Mouse (Mus musculus) forebrain, embryonic 15.5 days (tissue): ENCODE data around the gene Med24. TPM values are rescaled to one million over a fixed set of nuclear protein-coding genes. Genes with fewer than 3 reads are reported as not detected.

ENCODE experiments used
- ATAC-seq: fragments of 200-750 bp; cut with Nextera tagmentation; replicated peaks from 2 replicates; pipeline ENCODE4 v1.8.0; 2017; ENCODE audit warnings: mild to moderate bottlenecking, moderate TSS enrichment, moderate library complexity
- H3K27ac ChIP-seq: fragments of 300-500 bp; sonication (generic); replicated peaks from 2 replicates; pipeline ENCODE4 v1.5.1; 2015; ENCODE audit warnings: mild to moderate bottlenecking, inconsistent platforms
- H3K27me3 ChIP-seq: fragments of 300-500 bp; sonication (generic); 2 replicates; pipeline ENCODE4 v1.6.1; 2015; ENCODE audit warnings: inconsistent platforms
- H3K36me3 ChIP-seq: fragments of 300-500 bp; sonication (generic); 2 replicates; pipeline ENCODE4 v1.6.1; 2015; ENCODE audit warnings: mild to moderate bottlenecking, inconsistent platforms
- H3K4me1 ChIP-seq: fragments of 300-500 bp; sonication (generic); 2 replicates; pipeline ENCODE4 v1.6.1; 2015; ENCODE audit warnings: inconsistent platforms
- H3K4me2 ChIP-seq: fragments of 300-500 bp; sonication (generic); replicated peaks from 2 replicates; pipeline ENCODE4 v1.6.1; 2015; ENCODE audit warnings: mild to moderate bottlenecking, inconsistent platforms
- H3K4me3 ChIP-seq: fragments of 300-500 bp; sonication (generic); 2 replicates; pipeline ENCODE4 v1.5.1; 2015; ENCODE audit warnings: mild to moderate bottlenecking, inconsistent platforms
- H3K9ac ChIP-seq: fragments of 300-500 bp; sonication (generic); replicated peaks from 2 replicates; pipeline ENCODE4 v1.6.1; 2015; ENCODE audit warnings: mild to moderate bottlenecking, inconsistent platforms
- H3K9me3 ChIP-seq: fragments of 300-500 bp; sonication (generic); 2 replicates; pipeline ENCODE4 v1.6.1; 2016; ENCODE audit warnings: inconsistent platforms
- WGBS: fragments of 180-500 bp; shearing (Covaris S2); methylation state at CpG from one replicate; pipeline ENCODE4 v1.1.7; 2015; ENCODE audit warnings: mixed read lengths; 5-methylcytosine and 5-hydroxymethylcytosine counted together
- polyA plus RNA-seq: library from polyadenylated mRNA; unstranded; fragments of >200 nt; fragmentation: Nextera tagmentation; extraction: Ambion mirVana; gene quantifications from 2 replicates; pipeline ENCODE4 v1.2.1, GENCODE M21; 2015

Gene Med24
- polyA plus RNA-seq, 1 experiment from 2014 or later = 85.1 TPM

GRCm38 (mm10) chr11:98749716-98750115, 20.5 kb upstream of the Med24 start:
- Histone ChIP-seq H3K4me1 (peaks cover 97% of the 10 kb centered on the region), H3K27me3 (no peaks in the 10 kb centered on the region), H3K9me3 (no peaks in the 10 kb centered on the region), H3K9ac (peak overlapping the region; percentile 51), H3K4me3 (peak overlapping the region; percentile 23), H3K27ac (peak overlapping the region; percentile 96), H3K4me2 (peak overlapping the region; percentile 48), H3K36me3 (peaks cover 12% of the 10 kb centered on the region)
- ATAC-seq = peak; percentile 33; the same call in 1 of the 2 replicates
- WGBS = 2% methylated on average over 5 of the region's 5 CpGs

DNA sequence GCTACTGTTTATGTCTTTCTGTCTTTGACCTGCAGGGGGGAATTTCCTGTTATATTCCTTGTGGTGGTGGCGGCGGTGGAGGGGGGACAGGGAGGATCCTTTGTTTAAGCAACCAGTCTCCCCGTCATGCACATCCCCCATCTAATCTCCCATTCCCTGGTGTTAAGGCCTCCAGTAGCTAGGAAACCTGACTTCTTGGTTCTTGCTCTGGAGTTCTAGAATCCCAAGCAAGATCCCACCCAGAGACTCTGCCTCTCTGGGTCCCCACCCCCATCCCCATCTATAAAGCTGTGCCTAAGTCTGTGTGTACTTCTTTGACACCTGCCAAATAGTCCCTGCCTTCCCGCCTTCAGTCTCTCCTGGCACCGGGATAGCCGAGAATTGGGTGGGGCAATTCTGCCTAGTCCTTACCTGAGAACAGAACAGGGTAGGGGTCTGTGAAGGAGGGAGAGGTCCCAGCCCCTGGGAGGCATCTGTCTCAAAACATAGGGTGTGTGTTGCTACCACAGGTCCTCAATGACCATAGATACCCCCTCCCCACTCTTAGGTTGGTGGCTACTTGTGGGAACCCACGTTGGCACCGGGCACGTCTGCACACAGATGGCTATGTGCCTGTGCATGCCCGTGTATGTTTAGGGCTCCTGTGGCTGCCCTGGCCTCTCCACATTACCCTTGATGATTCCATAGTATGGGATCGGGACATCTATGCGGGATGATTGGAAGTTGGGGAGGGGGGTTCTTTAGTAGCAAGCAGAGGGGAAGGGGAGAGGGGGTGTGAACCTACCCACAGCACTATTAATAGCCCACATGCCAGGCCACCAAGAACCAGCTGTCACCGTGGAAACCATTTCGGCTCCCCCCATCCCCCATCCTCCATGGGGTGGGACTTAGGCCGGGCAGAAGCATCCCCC, 19.5 kb upstream of the Med24 start:
- 10% methylated on average over 15 of the region's 15 CpGs for WGBS
- Histone ChIP-seq H3K27ac (peak overlapping the region; percentile 96), H3K9ac (peak overlapping the region; percentile 51), H3K4me1 (peaks cover 98% of the 10 kb centered on the region), H3K4me2 (peak overlapping the region; percentile 48), H3K36me3 (peaks cover 7% of the 10 kb centered on the region), H3K4me3 (peak overlapping the region; percentile 23), H3K27me3 (no peaks in the 10 kb centered on the region), H3K9me3 (no peaks in the 10 kb centered on the region)
- ATAC-seq = peak; percentile 24; the same call in 1 of the 2 replicates

GRCm38 (mm10) chr11:98747804-98748505, 18.7 kb upstream of the Med24 start:
- Histone ChIP-seq H3K4me1 (peaks cover 97% of the 10 kb centered on the region), H3K27ac (peak overlapping the region; percentile 96), H3K27me3 (no peaks in the 10 kb centered on the region), H3K4me2 (peak overlapping the region; percentile 48), H3K9me3 (no peaks in the 10 kb centered on the region), H3K4me3 (peak overlapping the region; percentile 23), H3K9ac (peak overlapping the region; percentile 51), H3K36me3 (no peaks in the 10 kb centered on the region)
- ATAC-seq = peak; percentile 30
- WGBS = 11% methylated on average over 6 of the region's 6 CpGs

DNA sequence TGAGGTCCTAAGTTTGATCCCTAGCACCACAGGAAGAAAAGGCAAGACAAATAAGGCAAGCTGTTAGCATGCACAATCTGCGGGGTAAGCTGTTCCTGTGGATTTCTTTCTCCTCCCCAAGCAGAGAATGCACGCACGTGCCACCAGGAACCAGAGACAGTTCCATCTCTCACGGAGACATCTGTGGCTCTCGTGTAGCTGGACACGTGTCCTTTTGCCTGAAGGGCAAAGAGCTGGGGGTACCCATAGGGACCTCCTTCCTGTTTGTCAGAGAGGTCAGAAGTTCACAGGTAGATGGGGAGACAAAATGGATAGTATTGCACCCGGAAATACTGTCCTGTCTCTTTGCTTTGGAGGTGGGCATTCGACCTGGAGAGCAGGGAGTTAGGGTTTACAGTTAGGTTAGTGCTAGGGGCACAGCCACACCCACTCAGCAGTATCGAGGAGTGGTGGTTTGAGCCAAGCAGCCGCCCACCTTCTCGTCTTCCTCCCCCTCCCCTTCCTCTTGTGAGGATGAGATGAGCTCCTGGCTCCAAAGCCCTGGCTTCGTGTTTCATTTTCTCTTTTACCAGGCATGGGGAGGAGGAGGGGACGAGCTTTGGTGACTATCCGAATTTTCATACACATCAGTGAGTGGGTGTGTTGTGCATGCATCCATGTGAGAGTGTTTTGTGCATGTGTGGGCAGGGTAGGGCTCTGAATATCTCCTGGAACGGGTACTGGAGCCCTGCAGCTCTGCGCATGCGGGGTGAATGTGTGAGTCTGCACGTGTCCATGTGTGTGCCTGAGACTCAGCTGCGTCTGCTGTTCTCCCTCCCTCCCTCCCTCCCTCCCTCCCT, 17.8 kb upstream of the Med24 start:
- H3K4me3 ChIP-seq = peak overlapping the region; percentile 28
- H3K4me1 ChIP-seq = peaks cover 90% of the 10 kb centered on the region
- no peaks in the 10 kb centered on the region for H3K27me3 ChIP-seq
- WGBS = 6% methylated on average over 19 of the region's 19 CpGs
- H3K27ac ChIP-seq = peak overlapping the region; percentile 96
- peak overlapping the region; percentile 65 for H3K4me2 ChIP-seq
- H3K9ac ChIP-seq = peak overlapping the region; percentile 48
- peak; percentile 78 for ATAC-seq
- H3K36me3 ChIP-seq = no peaks in the 10 kb centered on the region
- H3K9me3 ChIP-seq = no peaks in the 10 kb centered on the region

DNA sequence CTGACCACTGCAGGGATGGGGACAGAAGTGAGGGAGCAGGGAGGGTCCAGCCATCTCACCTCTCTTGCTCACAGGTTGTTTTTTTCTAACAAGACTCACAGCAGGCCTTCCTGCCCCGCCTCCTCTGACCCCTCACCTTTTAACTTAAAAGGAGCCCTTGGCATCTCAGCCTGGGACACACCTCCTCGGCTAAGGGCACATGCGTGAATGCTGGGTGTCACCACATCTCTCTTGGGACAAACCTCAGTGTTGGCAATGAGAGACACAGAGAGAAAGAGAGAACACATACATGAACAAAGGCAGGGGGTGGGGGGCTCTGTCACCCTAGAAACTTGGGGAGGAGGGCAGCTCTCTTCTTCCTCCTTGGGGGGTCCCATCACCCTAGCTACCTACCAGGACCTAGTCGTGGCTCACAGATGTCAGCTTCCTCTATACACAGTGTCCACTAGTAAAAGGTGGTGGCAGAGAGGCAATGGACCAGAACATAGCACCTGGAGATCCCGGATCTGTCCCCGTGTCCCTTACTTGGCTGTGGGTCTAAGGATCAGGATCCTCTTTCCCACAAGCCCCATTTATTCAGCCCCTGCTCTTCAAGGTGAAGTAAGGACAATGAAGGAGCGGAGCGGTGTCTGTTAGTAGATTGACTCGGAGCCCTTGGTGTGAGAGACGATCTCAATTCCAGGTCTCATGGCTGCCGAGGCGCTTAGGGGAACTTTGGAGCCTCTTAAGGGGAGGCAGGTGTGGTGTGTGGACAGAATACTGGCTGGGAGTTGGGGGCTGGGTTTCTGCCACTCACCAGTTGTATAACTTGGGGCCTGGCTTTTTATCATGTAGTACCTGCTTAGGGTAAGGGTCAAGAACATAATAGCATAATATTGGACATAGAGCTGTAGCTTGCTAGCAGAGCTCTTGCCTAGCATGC, 17.0 kb upstream of the Med24 start:
- 47% methylated on average over 12 of the region's 12 CpGs for WGBS
- H3K9me3 ChIP-seq = no peaks in the 10 kb centered on the region
- no peaks in the 10 kb centered on the region for H3K27me3 ChIP-seq
- ATAC-seq = no peak
- peak overlapping the region; percentile 48 for H3K9ac ChIP-seq
- H3K4me1 ChIP-seq = peaks cover 83% of the 10 kb centered on the region
- peak overlapping the region; percentile 96 for H3K27ac ChIP-seq
- peak overlapping the region; percentile 65 for H3K4me2 ChIP-seq
- peak overlapping the region; percentile 28 for H3K4me3 ChIP-seq
- H3K36me3 ChIP-seq = no peaks in the 10 kb centered on the region

GRCm38 (mm10) chr11:98744456-98745019, 15.3 kb upstream of the Med24 start:
- peak overlapping the region; percentile 99 for H3K9ac ChIP-seq
- no peaks in the 10 kb centered on the region for H3K9me3 ChIP-seq
- H3K27me3 ChIP-seq = no peaks in the 10 kb centered on the region
- H3K36me3 ChIP-seq = no peaks in the 10 kb centered on the region
- ATAC-seq = no peak
- H3K27ac ChIP-seq = peak overlapping the region; percentile 97
- H3K4me1 ChIP-seq = peaks cover 82% of the 10 kb centered on the region
- H3K4me2 ChIP-seq = peak overlapping the region; percentile 65
- 30% methylated on average over 7 of the region's 7 CpGs for WGBS
- H3K4me3 ChIP-seq = peak overlapping the region; percentile 65

DNA sequence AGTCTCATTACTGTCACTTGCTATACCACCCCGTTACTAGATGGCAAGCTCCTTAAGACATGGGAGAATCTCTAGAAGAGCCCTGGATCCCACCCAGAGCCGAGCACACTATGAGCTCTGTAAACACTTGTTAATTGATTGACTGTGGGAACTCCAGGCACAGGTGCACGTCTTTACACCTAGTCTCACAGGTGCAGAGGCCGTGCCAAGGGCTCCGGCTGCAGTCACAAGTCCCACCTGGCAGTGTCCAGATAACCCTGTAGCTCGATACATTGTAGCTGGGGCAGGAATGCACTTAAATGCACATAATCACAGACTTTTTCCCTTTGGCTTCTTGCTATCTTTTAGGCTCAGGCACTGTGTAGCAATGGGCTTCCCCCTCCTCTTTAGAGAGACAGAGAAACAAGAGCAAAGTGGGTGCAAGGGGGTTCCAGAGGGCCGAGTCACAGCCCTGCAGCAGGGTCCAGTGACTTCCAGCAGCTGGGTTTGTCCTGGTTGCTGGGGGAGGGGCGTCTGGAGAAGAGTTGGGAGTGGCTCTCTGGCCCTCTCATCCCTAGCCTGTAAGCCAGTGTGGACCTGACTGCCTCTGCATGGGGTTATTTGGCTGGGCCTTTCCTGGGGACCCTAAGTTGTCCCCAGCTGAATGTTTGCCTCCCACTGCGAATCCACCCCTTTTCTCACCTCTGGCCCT, 14.6 kb upstream of the Med24 start:
- no peaks in the 10 kb centered on the region for H3K36me3 ChIP-seq
- ATAC-seq = no peak
- H3K27ac ChIP-seq = peak overlapping the region; percentile 97
- peak overlapping the region; percentile 65 for H3K4me3 ChIP-seq
- peaks cover 81% of the 10 kb centered on the region for H3K4me1 ChIP-seq
- no peaks in the 10 kb centered on the region for H3K9me3 ChIP-seq
- WGBS = 2% methylated on average over 9 of the region's 9 CpGs
- H3K4me2 ChIP-seq = peak overlapping the region; percentile 65
- H3K27me3 ChIP-seq = no peaks in the 10 kb centered on the region
- H3K9ac ChIP-seq = peak overlapping the region; percentile 99

DNA sequence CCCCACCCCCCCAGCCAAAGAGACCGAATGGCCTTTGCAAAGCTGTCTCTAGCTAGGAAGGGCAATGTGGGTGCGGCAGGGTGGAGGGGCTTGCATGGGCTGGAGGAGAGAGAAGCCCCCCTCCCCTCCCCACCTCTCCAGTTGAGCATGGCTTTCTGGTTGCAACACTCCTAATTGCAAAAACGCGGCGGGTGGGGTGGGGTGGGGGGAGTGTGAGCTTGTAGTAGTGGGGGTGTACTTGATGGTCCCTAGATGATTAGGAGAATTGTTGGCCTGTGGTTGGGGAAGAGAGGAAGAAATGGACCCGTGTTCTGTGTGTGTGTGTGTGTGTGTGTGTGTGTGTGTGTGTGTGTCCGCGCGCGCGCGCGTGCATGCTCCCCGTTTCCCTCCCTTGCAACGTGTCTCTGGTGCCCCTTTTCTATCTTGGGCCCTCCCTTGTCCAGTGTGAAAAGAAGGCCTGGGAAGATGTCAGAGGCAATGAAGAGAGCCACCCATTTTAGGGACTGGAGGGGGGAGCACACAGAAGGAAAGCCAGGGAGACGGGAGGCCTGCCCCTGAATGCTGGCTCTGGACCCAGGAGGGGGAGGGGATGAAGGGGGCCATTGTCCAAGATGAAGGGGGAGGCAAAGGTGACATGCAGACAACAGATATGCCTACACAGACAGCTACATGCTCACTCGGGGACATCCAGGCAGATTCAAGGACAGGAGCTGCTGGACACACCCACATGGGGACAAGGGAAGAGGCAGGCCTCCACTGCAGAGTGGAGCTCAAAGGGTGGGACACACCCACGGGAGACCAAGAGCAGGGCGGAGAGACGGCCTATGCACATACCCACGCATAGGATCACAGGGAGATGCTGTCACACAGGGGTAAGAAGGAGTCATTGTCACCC, 13.4 kb upstream of the Med24 start:
- under 1% methylated on average over 21 of the region's 21 CpGs for WGBS

GRCm38 (mm10) chr11:98741622-98742396, 12.6 kb upstream of the Med24 start:
- under 1% methylated on average over 83 of the region's 86 CpGs for WGBS
- peak; percentile 69 for ATAC-seq
- H3K27ac ChIP-seq = peak overlapping the region; percentile 97
- H3K4me1 ChIP-seq = peaks cover 75% of the 10 kb centered on the region
- H3K4me2 ChIP-seq = peak overlapping the region; percentile 65
- H3K36me3 ChIP-seq = no peaks in the 10 kb centered on the region
- peak overlapping the region; percentile 65 for H3K4me3 ChIP-seq
- H3K27me3 ChIP-seq = no peaks in the 10 kb centered on the region
- H3K9ac ChIP-seq = peak overlapping the region; percentile 99
- H3K9me3 ChIP-seq = no peaks in the 10 kb centered on the region

More for the DNA sequence above, 13.4 kb upstream of the Med24 start:
- no peaks in the 10 kb centered on the region for H3K27me3 ChIP-seq
- peaks cover 81% of the 10 kb centered on the region for H3K4me1 ChIP-seq
- no peak; the same call in 1 of the 2 replicates for ATAC-seq
- peak overlapping the region; percentile 97 for H3K27ac ChIP-seq
- H3K4me3 ChIP-seq = peak overlapping the region; percentile 65
- peak overlapping the region; percentile 65 for H3K4me2 ChIP-seq
- peak overlapping the region; percentile 99 for H3K9ac ChIP-seq
- H3K36me3 ChIP-seq = no peaks in the 10 kb centered on the region
- H3K9me3 ChIP-seq = no peaks in the 10 kb centered on the region
